Mouse (Mus musculus): ENCODE results near the gene Golm1. TPM values are rescaled to one million over a fixed set of nuclear protein-coding genes. Genes with fewer than 3 reads are reported as not detected.

The Golm1 gene
- polyA plus RNA-seq (2012; ENCODE audit: low replicate concordance): 7.7 and 10.0 TPM in 2 replicates

DNA sequence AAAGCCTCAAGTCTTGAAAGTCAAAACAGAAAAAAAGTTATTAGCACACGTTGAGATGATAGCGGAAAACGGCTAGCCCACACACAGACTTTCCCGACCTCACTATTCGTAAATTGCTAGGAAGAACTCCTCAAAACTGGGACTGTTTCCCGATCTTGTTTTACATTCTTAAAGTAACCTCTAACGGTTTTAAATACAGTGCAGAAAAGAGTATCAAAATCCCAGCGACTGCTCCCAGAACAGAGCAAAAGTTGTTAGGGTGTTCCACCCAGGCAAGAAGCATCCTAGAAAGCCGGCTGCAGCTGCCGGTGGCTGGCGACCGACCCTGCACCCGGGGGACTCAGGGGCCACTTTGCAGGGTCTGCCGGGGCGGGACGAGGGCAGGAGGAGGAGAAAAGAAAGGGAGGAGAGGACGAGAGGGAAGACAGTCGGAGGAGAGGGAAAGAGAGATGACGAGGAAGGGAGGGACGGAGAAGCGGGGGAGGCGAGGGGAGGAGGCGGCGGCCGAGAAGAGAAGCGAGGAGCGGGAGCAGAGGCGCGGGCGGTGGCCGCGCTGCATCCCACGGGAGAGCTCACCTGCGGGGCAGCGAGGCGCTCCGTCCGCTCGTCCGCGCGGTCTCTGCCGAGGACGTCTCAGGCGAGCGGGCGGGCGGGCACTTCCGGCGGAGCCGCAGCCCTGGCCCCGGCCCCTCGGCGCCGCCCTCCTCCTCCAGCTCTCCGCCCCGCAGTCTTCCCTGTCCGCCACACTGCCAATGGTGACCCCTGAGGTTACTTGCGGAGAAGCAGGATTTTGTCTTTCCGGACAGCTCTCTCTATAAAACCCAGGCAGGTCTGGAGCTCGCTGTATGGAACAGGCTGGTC is at the start of gene Golm1:
TSS of gene Golm1 (minus strand) at position 661 of the 861 bp plus-strand sequence.

DNA sequence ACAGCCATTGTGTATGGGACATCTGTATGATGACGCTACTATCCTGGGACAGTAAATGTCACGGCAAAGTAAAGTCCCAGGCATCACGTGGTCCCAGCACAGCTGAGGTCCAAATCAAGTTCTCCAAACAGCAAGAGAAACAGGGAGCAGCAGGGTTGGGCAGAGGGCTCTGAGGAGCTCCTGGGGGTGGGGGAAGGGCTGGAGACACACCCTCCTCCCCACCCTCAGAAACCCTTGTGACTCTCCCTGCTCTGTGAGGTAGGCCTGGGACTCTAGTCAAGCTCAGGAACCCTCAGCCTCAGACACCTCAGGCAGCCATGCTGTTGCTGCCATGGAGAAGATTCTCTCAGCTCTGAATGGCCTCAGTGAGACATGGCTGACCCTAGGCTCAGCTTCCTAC is 36.4 kb upstream of the Golm1 start, which contains the start of gene Spata31d1b:
TSS of gene Spata31d1b (plus strand) at position 301 of the 400 bp plus-strand sequence.

DNA sequence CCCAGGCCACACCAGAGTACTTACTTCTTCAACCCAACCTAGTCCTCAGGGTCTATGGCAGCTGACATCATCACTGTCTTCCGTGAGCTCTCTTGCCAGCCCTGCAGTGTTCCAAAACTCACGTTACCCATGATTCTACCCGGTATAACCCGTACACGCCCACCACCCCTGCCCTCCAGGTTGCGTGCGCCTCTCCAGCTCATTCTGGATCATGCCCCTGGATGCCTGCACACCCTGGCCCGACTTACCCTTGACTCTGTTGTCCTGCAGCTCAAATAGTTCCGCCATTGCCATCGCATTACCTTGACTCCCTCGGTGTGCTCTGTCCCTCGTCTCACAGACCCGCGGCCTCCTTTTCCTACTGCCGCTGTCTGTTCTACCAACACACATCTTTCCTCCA is 34.6 kb upstream of the Golm1 start, which contains the start of gene Spata31d1a:
TSS of gene Spata31d1a (minus strand) at position 101 of the 400 bp plus-strand sequence.

DNA sequence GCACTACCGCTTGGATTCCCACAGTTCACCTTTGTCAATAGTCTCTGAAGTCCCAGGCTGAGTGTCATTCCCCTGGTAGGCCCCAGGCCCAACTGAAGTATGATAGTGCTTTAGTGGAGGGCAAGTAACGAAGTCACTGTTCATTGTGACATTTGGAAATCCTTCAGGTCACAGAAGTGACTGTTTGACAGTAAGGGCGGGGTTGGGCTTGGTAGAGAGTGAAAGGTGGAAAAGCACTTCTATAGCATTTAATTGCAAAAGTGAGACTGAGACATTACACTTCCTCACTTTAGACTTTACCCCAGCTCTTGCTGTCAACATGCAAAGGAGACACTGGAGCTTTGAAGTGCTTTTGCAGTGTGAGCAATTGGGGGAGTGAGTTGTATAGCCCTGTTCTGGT is 18.4 kb upstream of the Golm1 start, which contains the start of gene 4921517D22Rik:
TSS of gene 4921517D22Rik (minus strand) at position 101 of the 400 bp plus-strand sequence.

DNA sequence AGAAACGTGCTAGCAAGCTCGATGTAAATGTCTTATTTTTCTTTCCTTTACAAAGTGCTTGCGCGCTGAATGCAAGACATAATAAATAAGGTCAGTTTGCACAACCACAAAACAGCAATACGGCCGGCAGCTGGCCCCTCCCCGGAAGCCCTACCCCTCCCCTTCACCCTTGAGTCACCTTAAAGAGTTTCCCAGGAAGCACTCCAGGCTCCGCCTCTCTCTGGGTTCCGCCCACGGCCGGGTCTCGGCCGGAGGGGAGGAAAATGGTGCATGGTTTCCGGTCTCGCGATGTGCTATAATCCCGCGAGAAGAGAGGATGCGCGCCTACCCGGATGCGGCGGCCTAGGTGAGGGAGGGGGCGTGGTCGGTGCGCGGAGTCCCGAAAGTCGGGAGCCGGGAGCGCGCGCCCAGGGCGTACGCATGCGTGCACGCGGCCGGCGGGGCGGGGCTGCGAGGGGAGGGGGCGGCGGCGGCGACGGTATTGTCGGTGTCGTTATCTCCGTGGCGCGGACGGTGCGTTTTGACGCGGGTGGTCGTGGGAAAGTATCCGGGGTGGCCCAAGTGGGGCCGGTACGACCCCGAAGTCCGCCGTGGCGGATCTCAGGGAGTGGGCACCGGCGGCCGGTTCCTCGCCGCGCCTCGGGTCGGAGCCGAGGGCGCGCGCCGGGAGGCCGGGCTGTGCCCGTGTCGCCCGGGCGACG is 90.5 kb downstream of the Golm1 start, which contains the start of the genes Agtpbp1 and Naa35:
TSS of gene Agtpbp1 (minus strand) at position 281 of the 701 bp plus-strand sequence.
TSS of gene Naa35 (plus strand) at position 313 of the 701 bp plus-strand sequence.

Other genes with a start within 250 kb of the Golm1 start
- gene Agtpbp1, start 90.6 kb downstream of the Golm1 start, polyA plus RNA-seq (2012; ENCODE audit: low replicate concordance): 3.4 and 4.0 TPM in 2 replicates
- gene Naa35, start 90.6 kb downstream of the Golm1 start, polyA plus RNA-seq (2012; ENCODE audit: low replicate concordance): 3.2 and 9.2 TPM in 2 replicates
- not detected in 2 replicates for gene 4921517D22Rik, start 18.3 kb upstream of the Golm1 start, polyA plus RNA-seq (2012; ENCODE audit: low replicate concordance)
- not detected in 2 replicates for gene Spata31d1a, start 34.5 kb upstream of the Golm1 start, polyA plus RNA-seq (2012; ENCODE audit: low replicate concordance)
- not detected in 2 replicates for gene Spata31d1b, start 36.5 kb upstream of the Golm1 start, polyA plus RNA-seq (2012; ENCODE audit: low replicate concordance)
- gene Spata31d1d, start 55.9 kb upstream of the Golm1 start, polyA plus RNA-seq (2012; ENCODE audit: low replicate concordance): 0.10 and 0.11 TPM in 2 replicates
- gene 1700014D04Rik, start 70.9 kb upstream of the Golm1 start, polyA plus RNA-seq (2012; ENCODE audit: low replicate concordance): 0.05 TPM in 1 of 2 replicates, not detected in the other
- 122 and 135 TPM in 2 replicates for gene Isca1, start 94.0 kb upstream of the Golm1 start, polyA plus RNA-seq (2012; ENCODE audit: low replicate concordance)
- gene Gm49354, start 106.4 kb upstream of the Golm1 start, polyA plus RNA-seq (2012; ENCODE audit: low replicate concordance): 11.8 TPM in 1 of 2 replicates, not detected in the other
- 37.5 and 56.9 TPM in 2 replicates for gene Tut7, start 147.3 kb upstream of the Golm1 start, polyA plus RNA-seq (2012; ENCODE audit: low replicate concordance)